Mouse (Mus musculus) skeletal muscle tissue, adult 2 months (tissue): ENCODE results near the gene Tmem233.

Experiments
- DNase-seq: peaks from one replicate; pipeline ENCODE4 v3.0.0-alpha.2; 2012; ENCODE audit warnings: low read depth, low spot score

The Tmem233 gene

DNA sequence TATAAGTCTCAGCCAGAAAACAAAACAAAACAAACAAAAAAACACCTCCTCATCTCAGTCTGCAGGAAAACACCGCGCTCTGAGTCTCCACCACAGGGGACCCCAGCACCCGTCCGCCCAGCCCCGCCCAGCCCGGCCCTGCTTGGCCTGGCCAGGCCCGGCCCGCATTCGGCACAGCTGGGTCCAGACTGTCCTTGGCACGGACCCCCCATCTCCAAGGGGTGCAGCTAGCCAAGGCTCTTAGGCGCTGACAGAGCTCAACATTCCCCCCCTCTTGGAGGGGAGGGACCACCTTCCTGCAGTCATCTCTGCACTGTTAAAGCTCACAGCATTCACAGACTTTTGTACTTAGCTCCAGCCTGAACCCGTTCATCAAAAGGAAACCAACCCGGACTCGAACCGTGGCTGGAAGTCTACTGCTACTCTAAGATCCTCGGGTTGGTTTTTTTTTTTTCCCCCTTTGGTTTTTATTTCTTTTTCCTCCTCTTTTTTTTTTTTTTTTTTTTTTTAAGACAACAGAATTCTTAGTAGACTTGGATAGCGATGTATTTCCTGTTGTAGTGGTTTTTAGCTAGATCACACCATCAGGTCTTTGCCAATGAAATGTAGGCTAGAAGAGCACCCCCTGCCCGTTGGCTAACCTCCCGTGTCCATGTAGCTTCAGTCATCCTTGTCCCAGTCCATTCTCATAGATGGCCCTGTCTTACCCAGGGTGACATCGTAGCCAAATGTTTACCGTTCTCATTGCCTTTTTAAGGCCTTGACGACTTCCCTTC lies 76.5 kb downstream of the Tmem233 start:
- DNase-seq, result no peak

DNA sequence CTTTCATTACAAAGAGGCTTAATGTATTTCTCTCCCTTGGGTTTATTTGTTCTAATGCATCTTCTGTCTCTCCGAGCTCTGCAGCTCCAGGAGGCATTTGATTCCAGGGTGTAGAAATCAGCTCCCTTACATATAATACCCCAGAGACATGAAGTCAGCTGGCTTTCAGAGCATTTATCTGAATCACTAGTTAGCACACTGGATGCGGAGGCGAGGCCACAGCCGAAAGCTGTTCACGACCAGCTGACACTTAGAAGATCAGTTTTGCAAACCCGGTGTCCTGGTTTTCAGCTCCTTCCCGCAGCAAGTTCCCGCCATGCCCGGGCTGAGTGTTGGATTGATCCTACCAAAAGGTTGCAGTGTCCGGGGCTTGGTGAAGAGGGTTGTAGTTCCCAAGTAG lies 78.8 kb downstream of the Tmem233 start:
- no peak for DNase-seq

GRCm38 (mm10) chr5:116003825-116004224 lies 79.2 kb downstream of the Tmem233 start:
- DNase-seq, result no peak

GRCm38 (mm10) chr5:116003154-116003553 lies 79.9 kb downstream of the Tmem233 start:
- DNase-seq, result no peak

DNA sequence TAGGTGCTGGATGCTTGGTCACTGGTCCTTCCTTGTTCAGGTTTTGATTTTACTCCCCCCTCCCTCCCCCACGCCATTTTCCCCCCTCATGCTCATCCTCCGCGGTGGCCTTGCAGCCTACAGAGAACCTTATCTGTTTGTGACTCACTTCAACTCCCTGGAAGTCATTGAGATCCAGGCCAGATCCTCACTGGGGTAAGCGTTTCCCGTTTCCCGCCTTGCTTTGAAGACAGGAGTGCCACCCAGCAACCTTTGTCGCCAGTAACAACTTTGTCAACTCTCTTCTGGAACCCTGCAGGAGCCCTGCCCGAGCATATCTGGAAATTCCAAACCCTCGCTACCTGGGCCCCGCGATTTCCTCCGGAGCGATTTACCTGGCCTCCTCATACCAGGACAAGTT lies 85.7 kb downstream of the Tmem233 start:
- no peak for DNase-seq

DNA sequence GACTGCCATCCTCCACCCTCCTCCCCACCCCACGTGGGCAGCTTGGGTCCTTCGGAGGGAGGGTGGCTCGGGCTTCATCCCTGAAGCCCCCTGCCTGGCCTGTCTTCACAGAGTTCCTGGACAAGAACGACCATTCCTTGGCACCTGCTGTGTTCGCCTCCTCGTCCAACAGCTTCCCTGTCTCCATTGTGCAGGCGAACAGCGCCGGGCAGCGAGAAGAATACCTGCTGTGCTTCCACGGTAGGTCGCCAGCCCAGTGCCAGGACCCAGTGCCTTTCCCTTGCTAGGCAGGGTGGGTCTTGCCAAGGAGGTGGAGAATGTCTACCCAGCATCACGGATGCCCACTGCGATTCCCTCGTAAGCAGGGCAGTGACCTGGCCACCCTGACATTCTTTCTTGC lies 88.9 kb downstream of the Tmem233 start:
- no peak for DNase-seq

GRCm38 (mm10) chr5:115991717-115992116 lies 91.3 kb downstream of the Tmem233 start:
- DNase-seq, result no peak
